Mouse (Mus musculus): ENCODE measurements around the gene Zfp451. TPM values are rescaled to one million over a fixed set of nuclear protein-coding genes. Genes with fewer than 3 reads are reported as not detected.

Gene Zfp451
- polyA plus RNA-seq, 1 experiment from 2014 or later, result 23.3 TPM

- H3K9me3 ChIP-seq (ENCODE audit: control insufficient read depth, low read length), result no peaks in the 10 kb centered on the region
- no peak overlapping the region for H3K4me3 ChIP-seq (ENCODE audit: low read length)
- ATAC-seq (ENCODE audit: low read depth), result no peak
- no peaks in the 10 kb centered on the region for H3K36me3 ChIP-seq (ENCODE audit: control insufficient read depth, insufficient read depth, low read length)
- no peaks in the 10 kb centered on the region for H3K4me1 ChIP-seq (replicated peaks; ENCODE audit: control insufficient read depth, insufficient read depth, low read length)
- no peak overlapping the region for H3K4me2 ChIP-seq (ENCODE audit: low read depth, low read length)
- WGBS, result 85% methylated on average over 5 of the region's 5 CpGs
- H3K27ac ChIP-seq (ENCODE audit: low read length), result no peak overlapping the region
- H3K9ac ChIP-seq (ENCODE audit: low read length), result no peak overlapping the region
- no peaks in the 10 kb centered on the region for H3K27me3 ChIP-seq (ENCODE audit: control insufficient read depth, insufficient read depth, low read depth, low read length)
These were observed 102.4 kb downstream of the Zfp451 start for GRCm38 (mm10) chr1:33712026-33712425.

Other genes with a start within 250 kb of the Zfp451 start
- gene Prim2, start 144.8 kb downstream of the Zfp451 start, polyA plus RNA-seq (2015; fragmentation: Nextera tagmentation; extraction: Ambion mirVana), result 37.8 and 37.9 TPM in 2 replicates
- gene Rab23, start 94.7 kb downstream of the Zfp451 start, polyA plus RNA-seq (2015; fragmentation: Nextera tagmentation; extraction: Ambion mirVana), result 21.0 and 24.9 TPM in 2 replicates
- 39.0 and 39.3 TPM in 2 replicates for gene Bag2, start 56.8 kb downstream of the Zfp451 start, polyA plus RNA-seq (2015; fragmentation: Nextera tagmentation; extraction: Ambion mirVana)
- 0.41 and 0.94 TPM in 2 replicates for gene Bend6, start 93.2 kb upstream of the Zfp451 start, polyA plus RNA-seq (2015; fragmentation: Nextera tagmentation; extraction: Ambion mirVana)
- 13.4 and 16.7 TPM in 2 replicates for gene Dst, start 93.6 kb upstream of the Zfp451 start, polyA plus RNA-seq (2015; fragmentation: Nextera tagmentation; extraction: Ambion mirVana)

All from lung, embryonic 16.5 days (tissue).